23 mouse cellular contexts compared by ENCODE assay signal in the genomic region with DNA sequence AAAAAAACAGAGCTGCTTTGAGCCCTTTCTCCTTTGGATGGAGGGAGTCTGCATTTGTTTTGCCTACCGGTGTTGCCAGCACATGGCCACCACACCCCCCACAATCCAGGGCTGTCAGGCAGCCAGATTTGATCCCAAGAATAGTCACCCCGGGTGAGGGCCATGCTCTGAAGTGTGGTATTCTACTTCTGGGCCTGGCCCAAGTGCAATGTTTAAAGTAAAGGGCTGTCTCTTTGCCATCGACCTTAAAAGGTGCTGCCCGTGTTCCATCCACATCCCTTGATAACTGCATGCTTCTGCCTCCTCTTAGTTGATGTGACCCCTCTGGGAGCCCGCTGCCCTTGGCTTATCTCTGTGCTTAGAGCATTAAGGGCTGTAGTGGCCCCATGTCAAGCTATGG. TPM values are rescaled to one million over a fixed set of nuclear protein-coding genes. Genes with fewer than 3 reads are reported as not detected.
A peak's percentile ranks its signal among the peaks of the same experiment; 100 is the strongest.
DNase-seq lines count a peak whose midpoint lies in the region; ATAC-seq and TF ChIP-seq lines count a peak whose summit lies in the region.
"Had no signal": no experiment of that assay in that cellular context is flagged by ENCODE, and none has a peak within 500 bp of the region (broad histone marks: within the 10 kb centered on the region; RNA-seq: fewer than 3 reads in every experiment).

No protein-coding gene starts in this region.

- intact Hi-C loops in heart, adult 2 months (cut with DNase I) = no loop called here
- intact Hi-C loops in heart, postnatal 36 days (cut with DNase I) = no loop called here

- no peaks in the 10 kb centered on the region for H3K36me3 ChIP-seq in heart, adult 2 months (ENCODE audit: control insufficient read depth, insufficient read depth, low read length)
- no peaks in the 10 kb centered on the region for H3K36me3 ChIP-seq in lung, embryonic 15.5 days
- H3K36me3 ChIP-seq in lung, postnatal 0 days (ENCODE audit: insufficient read depth, low read length) = no peaks in the 10 kb centered on the region
- no peaks in the 10 kb centered on the region for H3K36me3 ChIP-seq in heart, embryonic 16.5 days (ENCODE audit: control insufficient read depth, insufficient read depth)
- H3K36me3 ChIP-seq in stomach, postnatal 0 days (ENCODE audit: control insufficient read depth, insufficient read depth, low read length) = no peaks in the 10 kb centered on the region
- H3K36me3 ChIP-seq in liver, postnatal 0 days (replicated peaks; ENCODE audit: insufficient read depth, low read length) = no peaks in the 10 kb centered on the region
- H3K36me3 ChIP-seq: forebrain, embryonic 10.5 days; hindbrain, embryonic 13.5 days; limb, embryonic 15.5 days; midbrain, embryonic 10.5 days; neural tube, embryonic 15.5 days had no signal

- no peak for TF ChIP-seq EP300 in heart, adult 2 months (IDR thresholded peaks at IDR 0.05; ENCODE audit: insufficient read depth, low read depth, low read length)
- TF ChIP-seq EP300 in lung, postnatal 0 days (IDR thresholded peaks at IDR 0.05) = no peak
- TF ChIP-seq EP300 in stomach, postnatal 0 days (optimal IDR thresholded peaks at IDR 0.05) = no peak
- no peak for TF ChIP-seq EP300 in liver, postnatal 0 days (IDR thresholded peaks at IDR 0.05; ENCODE audit: low read depth)

- H3K4me2 ChIP-seq in lung, embryonic 15.5 days = no peak overlapping the region
- H3K4me2 ChIP-seq in lung, postnatal 0 days (replicated peaks; ENCODE audit: low read depth, low read length) = no peak overlapping the region
- no peak overlapping the region for H3K4me2 ChIP-seq in heart, embryonic 16.5 days (ENCODE audit: low read depth, low read length)
- H3K4me2 ChIP-seq in stomach, postnatal 0 days (replicated peaks; ENCODE audit: low read depth) = no peak overlapping the region
- H3K4me2 ChIP-seq in liver, postnatal 0 days (ENCODE audit: low read depth, low read length) = no peak overlapping the region
- H3K4me2 ChIP-seq: hindbrain, embryonic 13.5 days; limb, embryonic 15.5 days; neural tube, embryonic 15.5 days had no signal

- WGBS in heart, adult 2 months = 52% methylated on average over 5 of the region's 5 CpGs
- WGBS in lung, embryonic 15.5 days = 51% methylated on average over 5 of the region's 5 CpGs
- 41% methylated on average over 5 of the region's 5 CpGs for WGBS in lung, postnatal 0 days
- 41% methylated on average over 5 of the region's 5 CpGs for WGBS in heart, embryonic 16.5 days
- 58% methylated on average over 5 of the region's 5 CpGs for WGBS in stomach, postnatal 0 days
- WGBS in liver, postnatal 0 days (ENCODE audit: insufficient replicate concordance) = 62% methylated on average over 5 of the region's 5 CpGs

- H3K9me3 ChIP-seq in lung, embryonic 15.5 days = no peaks in the 10 kb centered on the region
- no peaks in the 10 kb centered on the region for H3K9me3 ChIP-seq in lung, postnatal 0 days (ENCODE audit: low read length)
- H3K9me3 ChIP-seq in heart, embryonic 16.5 days (replicated peaks; ENCODE audit: control insufficient read depth, low read length) = no peaks in the 10 kb centered on the region
- no peaks in the 10 kb centered on the region for H3K9me3 ChIP-seq in stomach, postnatal 0 days (ENCODE audit: control insufficient read depth, low read length)
- no peaks in the 10 kb centered on the region for H3K9me3 ChIP-seq in liver, postnatal 0 days (ENCODE audit: low read length)
- H3K9me3 ChIP-seq: forebrain, embryonic 10.5 days; hindbrain, embryonic 13.5 days; limb, embryonic 15.5 days; midbrain, embryonic 10.5 days; neural tube, embryonic 15.5 days had no signal

- peak in 1 of 2 experiments; percentile 56 for DNase-seq in heart, adult 2 months
- no peak for DNase-seq in heart, postnatal 36 days
- no peak for DNase-seq in lung, postnatal 0 days (ENCODE audit: low spot score)
- DNase-seq in stomach, postnatal 0 days (ENCODE audit: low spot score) = no peak
- DNase-seq in liver, postnatal 0 days = no peak
- DNase-seq: adrenal gland, postnatal 36 days; cerebellum, adult 9-11 months; gastrocnemius, postnatal 25 days; kidney, adult 9 months; kidney, postnatal 14 days; thymus, postnatal 14 days had no signal

- no peak overlapping the region for H3K9ac ChIP-seq in heart, adult 2 months (ENCODE audit: low read depth, low read length)
- no peak overlapping the region for H3K9ac ChIP-seq in lung, embryonic 15.5 days
- no peak overlapping the region for H3K9ac ChIP-seq in lung, postnatal 0 days (replicated peaks; ENCODE audit: low read depth)
- H3K9ac ChIP-seq in heart, embryonic 16.5 days (ENCODE audit: low read length) = no peak overlapping the region
- H3K9ac ChIP-seq in stomach, postnatal 0 days (ENCODE audit: low read length) = no peak overlapping the region
- H3K9ac ChIP-seq in liver, postnatal 0 days (replicated peaks) = no peak overlapping the region
- H3K9ac ChIP-seq: hindbrain, embryonic 13.5 days; limb, embryonic 15.5 days; liver, embryonic 14.5 days; neural tube, embryonic 15.5 days had no signal

- TF ChIP-seq POLR2A in heart, adult 2 months (IDR thresholded peaks at IDR 0.05; ENCODE audit: insufficient read depth, low read depth, low read length) = no peak

- H3K27ac ChIP-seq in heart, adult 2 months = peak overlapping the region; percentile 45
- H3K27ac ChIP-seq in lung, embryonic 15.5 days = peak overlapping the region; percentile 8; the same call in 1 of the 2 replicates
- H3K27ac ChIP-seq in lung, postnatal 0 days (ENCODE audit: low read length) = no peak overlapping the region
- H3K27ac ChIP-seq in heart, embryonic 16.5 days (ENCODE audit: low read length) = peak overlapping the region; percentile 93
- H3K27ac ChIP-seq in stomach, postnatal 0 days (replicated peaks) = peak overlapping the region; percentile 25; the same call in 1 of the 2 replicates
- no peak overlapping the region for H3K27ac ChIP-seq in liver, postnatal 0 days (ENCODE audit: low read depth)
- H3K27ac ChIP-seq: forebrain, embryonic 10.5 days; hindbrain, embryonic 13.5 days; limb, embryonic 15.5 days; liver, embryonic 14.5 days; macrophage; midbrain, embryonic 10.5 days; neural tube, embryonic 15.5 days had no signal

- H3K4me3 ChIP-seq in heart, adult 2 months = no peak overlapping the region
- H3K4me3 ChIP-seq in lung, embryonic 15.5 days = no peak overlapping the region
- H3K4me3 ChIP-seq in lung, postnatal 0 days (ENCODE audit: low read depth, low read length) = no peak overlapping the region
- H3K4me3 ChIP-seq in heart, embryonic 16.5 days (ENCODE audit: low read length) = no peak overlapping the region
- H3K4me3 ChIP-seq in stomach, postnatal 0 days (ENCODE audit: low read depth, low read length) = no peak overlapping the region
- H3K4me3 ChIP-seq in liver, postnatal 0 days (ENCODE audit: low read depth, low read length) = no peak overlapping the region
- H3K4me3 ChIP-seq: forebrain, embryonic 10.5 days; hindbrain, embryonic 13.5 days; limb, embryonic 15.5 days; midbrain, embryonic 10.5 days; neural tube, embryonic 15.5 days had no signal

- H3K79me2 ChIP-seq in heart, adult 2 months (replicated peaks; ENCODE audit: control insufficient read depth, insufficient read depth, low read length) = no peaks in the 10 kb centered on the region

- ATAC-seq in lung, embryonic 15.5 days (ENCODE audit: borderline replicate concordance, extremely low read depth, low FRiP score, low TSS enrichment) = no peak
- ATAC-seq in lung, postnatal 0 days = no peak
- ATAC-seq in heart, embryonic 16.5 days (replicated peaks; ENCODE audit: extremely low read depth, insufficient read depth, low FRiP score) = peak; percentile 82
- ATAC-seq in stomach, postnatal 0 days (ENCODE audit: low FRiP score, low TSS enrichment) = no peak; the same call in 1 of the 2 replicates
- ATAC-seq in liver, postnatal 0 days = no peak
- ATAC-seq: CD4-positive, CD25-positive, alpha-beta regulatory T cell, adult 4 months; forebrain, embryonic 16.5 days; inflammation-experienced regulatory T-cells, adult 6 months had no signal

- H3K27me3 ChIP-seq in heart, adult 2 months (ENCODE audit: control insufficient read depth, insufficient read depth, low read length) = no peaks in the 10 kb centered on the region
- no peaks in the 10 kb centered on the region for H3K27me3 ChIP-seq in lung, embryonic 15.5 days
- H3K27me3 ChIP-seq in lung, postnatal 0 days (replicated peaks; ENCODE audit: insufficient read depth, low read length) = no peaks in the 10 kb centered on the region
- no peaks in the 10 kb centered on the region for H3K27me3 ChIP-seq in heart, embryonic 16.5 days (ENCODE audit: control insufficient read depth, insufficient read depth, low read length)
- H3K27me3 ChIP-seq in stomach, postnatal 0 days (ENCODE audit: control insufficient read depth, insufficient read depth, low read length) = no peaks in the 10 kb centered on the region
- no peaks in the 10 kb centered on the region for H3K27me3 ChIP-seq in liver, postnatal 0 days (ENCODE audit: insufficient read depth, low read length)
- H3K27me3 ChIP-seq: hindbrain, embryonic 13.5 days; limb, embryonic 15.5 days; neural tube, embryonic 15.5 days had no signal

- TF ChIP-seq CTCF in heart, adult 2 months (IDR thresholded peaks at IDR 0.05) = no peak
- TF ChIP-seq CTCF in lung, postnatal 0 days (IDR thresholded peaks at IDR 0.05) = no peak
- no peak for TF ChIP-seq CTCF in stomach, postnatal 0 days (IDR thresholded peaks at IDR 0.05; ENCODE audit: low read depth)
- TF ChIP-seq CTCF in liver, postnatal 0 days (IDR thresholded peaks at IDR 0.05; ENCODE audit: low read depth) = no peak

- peaks cover 12% of the 10 kb centered on the region for H3K4me1 ChIP-seq in heart, adult 2 months (ENCODE audit: control insufficient read depth, insufficient read depth, low read length)
- peaks cover 36% of the 10 kb centered on the region for H3K4me1 ChIP-seq in lung, embryonic 15.5 days
- peaks cover 16% of the 10 kb centered on the region for H3K4me1 ChIP-seq in lung, postnatal 0 days (ENCODE audit: insufficient read depth, low read depth, low read length)
- H3K4me1 ChIP-seq in heart, embryonic 16.5 days (ENCODE audit: control insufficient read depth, insufficient read depth, low read length) = peaks cover 43% of the 10 kb centered on the region
- H3K4me1 ChIP-seq in stomach, postnatal 0 days (replicated peaks; ENCODE audit: control insufficient read depth, insufficient read depth) = peaks cover 8% of the 10 kb centered on the region; the same call in 1 of the 2 replicates
- no peaks in the 10 kb centered on the region for H3K4me1 ChIP-seq in liver, postnatal 0 days (ENCODE audit: insufficient read depth)

RNA-seq across cellular contexts. Expression of gene Adcy5, which starts 46.6 kb away (rescaled TPM):
- 10 to 100 TPM; 52.9 to 56.2 TPM for total RNA-seq in heart, adult 2 months (2021)
- polyA plus RNA-seq in heart, adult 2 months (2012; rRNA removed) = 47.1 and 67.3 TPM in 2 replicates
- 10 to 100 TPM; 48.7 to 57.7 TPM for total RNA-seq in heart, postnatal 36 days (2021)
- polyA plus RNA-seq in lung, embryonic 15.5 days (2015; fragmentation: Nextera tagmentation; extraction: Ambion mirVana) = 1.5 and 1.6 TPM in 2 replicates
- 0.48 and 0.63 TPM in 2 replicates for polyA plus RNA-seq in lung, postnatal 0 days (2015; fragmentation: Nextera tagmentation; extraction: Ambion mirVana)
- 9.2 and 10.3 TPM in 2 replicates for polyA plus RNA-seq in heart, embryonic 16.5 days (2015; fragmentation: Nextera tagmentation; extraction: Ambion mirVana)
- polyA plus RNA-seq in stomach, postnatal 0 days (2015; fragmentation: Nextera tagmentation; extraction: Ambion mirVana) = 2.2 and 2.3 TPM in 2 replicates
- 0.28 and 0.39 TPM in 2 replicates for polyA plus RNA-seq in liver, postnatal 0 days (2015; fragmentation: Nextera tagmentation; extraction: Ambion mirVana)

Comparison
In these comparisons a context has a peak if more than half of its experiments do, and no peak if none do; other contexts are left out.
1. H3K27ac ChIP-seq: peak in heart, adult 2 months (single experiment), lung, embryonic 15.5 days (single experiment), heart, embryonic 16.5 days (single experiment) and stomach, postnatal 0 days (single experiment); none in lung, postnatal 0 days (single experiment) and liver, postnatal 0 days (single experiment).